Mouse (Mus musculus) small intestine, adult 2 months (tissue): Measurements from ENCODE around the gene Sdhaf4. TPM values are rescaled to one million over a fixed set of nuclear protein-coding genes. Genes with fewer than 3 reads are reported as not detected.

Experiments
- H3K27ac ChIP-seq: fragments of 200-500 bp; 2 replicates; pipeline ENCODE4 v1.5.1; 2012; ENCODE audit warnings: low read depth, low read length, control low read depth, inconsistent platforms; ENCODE audit not compliant: insufficient read depth
- H3K27me3 ChIP-seq: fragments of 200-500 bp; 2 replicates; pipeline ENCODE4 v1.6.1; 2012; ENCODE audit warnings: mild to moderate bottlenecking, moderate library complexity, low read length, inconsistent platforms; ENCODE audit not compliant: control insufficient read depth, insufficient read depth
- H3K36me3 ChIP-seq: fragments of 200-500 bp; 2 replicates; pipeline ENCODE4 v1.6.1; 2012; ENCODE audit warnings: mild to moderate bottlenecking, low read length, control low read depth, inconsistent platforms; ENCODE audit not compliant: control insufficient read depth, insufficient read depth
- H3K4me1 ChIP-seq: fragments of 200-500 bp; 2 replicates; pipeline ENCODE4 v1.6.1; 2012; ENCODE audit warnings: low read length, inconsistent platforms, mixed read lengths; ENCODE audit not compliant: control insufficient read depth, insufficient read depth, insufficient read length
- H3K4me3 ChIP-seq: fragments of 200-500 bp; 2 replicates; pipeline ENCODE4 v1.5.1; 2012; ENCODE audit warnings: low read depth, mild to moderate bottlenecking, control low read depth, inconsistent platforms, low read length, moderate library complexity
- CTCF ChIP-seq: fragments of 200-500 bp; IDR thresholded peaks from 2 replicates; pipeline ENCODE4 v1.5.1; 2012; ENCODE audit warnings: low read depth, mild to moderate bottlenecking, control low read depth, inconsistent platforms, low read length, moderate library complexity, mixed read lengths; ENCODE audit not compliant: insufficient replicate concordance, insufficient read length; ENCODE audit errors: extremely low read depth
- POLR2A ChIP-seq: fragments of 200-500 bp; IDR thresholded peaks from 2 replicates; pipeline ENCODE4 v1.6.1; 2012; ENCODE audit warnings: low read depth, mild to moderate bottlenecking, control low read depth, inconsistent platforms, low read length, moderate library complexity
- WGBS: fragments of 180-500 bp; shearing (Covaris S2); methylation state at CpG from one replicate; pipeline ENCODE4 v1.1.7; 2018; 5-methylcytosine and 5-hydroxymethylcytosine counted together
- polyA plus RNA-seq: library from polyadenylated mRNA; depleted of rRNA; stranded (reverse); fragments of >200 nt; gene quantifications from 2 replicates; pipeline ENCODE4 v1.2.3, GENCODE M21; 2012

Gene Sdhaf4
- polyA plus RNA-seq, 1 experiment, result 0.98 TPM

DNA sequence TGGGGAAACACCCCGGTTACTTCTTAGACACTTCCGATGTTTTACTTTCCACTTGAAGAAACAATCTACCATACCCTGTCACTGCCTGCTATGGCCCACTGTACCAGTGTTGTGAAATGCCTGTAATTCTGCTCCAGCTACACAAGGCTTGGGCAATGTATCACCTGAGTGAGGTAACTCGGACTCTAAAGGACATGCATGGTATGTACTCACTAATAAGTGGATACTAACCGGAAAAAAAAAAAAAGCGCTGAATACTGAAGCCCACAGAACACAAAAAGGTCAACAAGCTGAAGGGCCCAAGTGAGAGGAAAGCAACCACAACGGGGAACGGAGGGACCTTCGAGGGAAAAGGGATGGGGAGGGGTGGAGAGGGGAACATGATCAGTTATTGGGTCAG, 2.2 kb upstream of the Sdhaf4 start:
- no peak overlapping the region for H3K27ac ChIP-seq
- H3K27me3 ChIP-seq, result no peaks in the 10 kb centered on the region
- whole genome bisulfite sequencing, result 83% methylated on average over 8 of the region's 8 CpGs
- H3K36me3 ChIP-seq, result peaks cover 14% of the 10 kb centered on the region
- H3K4me3 ChIP-seq, result no peak overlapping the region
- H3K4me1 ChIP-seq, result no peaks in the 10 kb centered on the region
- TF ChIP-seq POLR2A (no peak), CTCF (no peak)

GRCm38 (mm10) chr1:23999318-23999717, 6.1 kb downstream of the Sdhaf4 start:
- Histone ChIP-seq H3K27ac (no peak overlapping the region), H3K4me3 (no peak overlapping the region), H3K4me1 (no peaks in the 10 kb centered on the region), H3K36me3 (peaks cover 15% of the 10 kb centered on the region), H3K27me3 (no peaks in the 10 kb centered on the region)
- WGBS, result 88% methylated on average over 5 of the region's 5 CpGs
- TF ChIP-seq CTCF (no peak), POLR2A (no peak)

DNA sequence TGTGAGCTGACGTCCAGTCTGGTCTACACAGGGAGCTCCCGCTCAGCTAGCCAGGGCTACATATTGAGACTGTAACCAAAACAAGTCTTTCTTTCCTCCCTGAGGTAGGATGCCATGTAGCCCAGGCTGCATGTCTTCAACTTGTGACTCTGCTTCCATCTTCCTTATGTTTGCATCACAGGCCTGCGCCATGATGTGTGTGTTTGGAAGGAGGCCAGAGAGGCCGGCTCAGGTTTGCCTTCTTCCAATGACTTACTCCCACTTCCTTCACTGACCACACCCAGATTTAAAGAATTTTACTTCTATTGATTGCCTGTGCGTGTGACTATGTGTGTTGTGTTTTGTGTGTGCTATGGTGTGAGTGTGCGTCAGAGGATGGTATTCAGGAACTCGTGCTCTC, 6.6 kb downstream of the Sdhaf4 start:
- peaks cover 15% of the 10 kb centered on the region for H3K36me3 ChIP-seq
- no peaks in the 10 kb centered on the region for H3K4me1 ChIP-seq
- TF ChIP-seq POLR2A, result no peak
- no peak for TF ChIP-seq CTCF
- H3K4me3 ChIP-seq, result no peak overlapping the region
- no peak overlapping the region for H3K27ac ChIP-seq
- WGBS, result 95% methylated on average over 7 of the region's 7 CpGs
- H3K27me3 ChIP-seq, result no peaks in the 10 kb centered on the region

DNA sequence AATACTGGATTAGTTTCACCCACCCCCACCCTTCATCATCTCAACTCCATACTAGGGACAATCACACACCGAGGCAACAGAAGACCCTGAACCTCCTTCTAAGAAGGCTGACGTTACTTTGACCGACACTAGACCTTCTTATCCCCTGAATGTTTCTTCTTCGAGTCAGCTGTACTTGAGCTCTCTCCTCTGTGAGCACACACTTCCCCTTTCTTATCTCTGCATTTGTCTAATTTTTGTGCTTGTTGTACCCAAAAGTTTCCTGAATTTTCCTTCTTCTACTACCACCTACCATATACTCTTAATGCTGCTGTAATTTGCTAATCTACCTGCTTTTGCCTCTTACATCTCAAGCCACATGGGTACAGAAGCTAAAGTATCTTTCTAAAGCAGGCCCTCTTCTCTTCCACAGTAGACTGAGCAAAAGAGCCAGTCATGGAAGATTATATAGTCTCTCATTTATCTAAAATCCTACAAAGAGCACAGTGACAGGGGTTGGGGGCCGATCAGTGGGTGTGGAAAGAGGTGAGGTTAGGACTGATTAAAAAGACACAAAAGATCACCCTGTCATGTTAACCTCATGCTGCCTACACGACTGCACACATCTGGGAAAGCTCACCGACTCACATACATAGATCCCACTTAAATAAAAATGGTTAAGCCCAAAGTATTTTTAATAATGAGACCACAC, 7.2 kb downstream of the Sdhaf4 start:
- no peak overlapping the region for H3K27ac ChIP-seq
- peaks cover 15% of the 10 kb centered on the region for H3K36me3 ChIP-seq
- no peak overlapping the region for H3K4me3 ChIP-seq
- no peak for TF ChIP-seq CTCF
- no peak for TF ChIP-seq POLR2A
- 92% methylated on average over 7 of the region's 7 CpGs for WGBS
- no peaks in the 10 kb centered on the region for H3K4me1 ChIP-seq
- no peaks in the 10 kb centered on the region for H3K27me3 ChIP-seq

DNA sequence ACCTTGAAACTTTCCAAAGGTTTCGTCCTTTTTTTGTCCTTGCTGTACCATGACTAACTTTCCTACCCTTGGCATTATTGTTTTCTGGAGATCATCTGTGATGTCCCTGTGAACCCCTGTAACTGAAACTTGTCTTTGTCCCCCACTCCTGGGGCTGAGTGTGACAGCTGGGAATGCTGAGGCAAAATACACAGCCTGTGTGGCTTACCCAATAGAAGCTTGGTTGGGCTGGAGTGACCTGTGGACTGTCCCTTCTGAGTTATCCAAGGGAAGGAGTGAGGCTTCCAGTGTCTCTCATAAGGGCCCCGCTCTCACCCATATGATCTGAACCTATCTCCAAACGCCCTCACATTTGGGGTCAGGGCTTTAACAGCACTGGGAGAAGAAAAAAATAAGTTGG, 8.0 kb downstream of the Sdhaf4 start:
- TF ChIP-seq POLR2A (no peak), CTCF (no peak)
- peaks cover 13% of the 10 kb centered on the region for H3K36me3 ChIP-seq
- WGBS, result 90% methylated on average over 3 of the region's 3 CpGs

GRCm38 (mm10) chr1:23995420-23995819, 10.0 kb downstream of the Sdhaf4 start:
- Histone ChIP-seq H3K4me1 (no peaks in the 10 kb centered on the region), H3K27ac (no peak overlapping the region), H3K27me3 (no peaks in the 10 kb centered on the region), H3K4me3 (no peak overlapping the region), H3K36me3 (peaks cover 8% of the 10 kb centered on the region)
- WGBS, result 95% methylated on average over 4 of the region's 4 CpGs
- TF ChIP-seq CTCF (no peak), POLR2A (no peak)

More for the DNA sequence above, 8.0 kb downstream of the Sdhaf4 start:
- H3K27me3 ChIP-seq, result no peaks in the 10 kb centered on the region
- no peak overlapping the region for H3K4me3 ChIP-seq
- H3K4me1 ChIP-seq, result no peaks in the 10 kb centered on the region
- no peak overlapping the region for H3K27ac ChIP-seq

DNA sequence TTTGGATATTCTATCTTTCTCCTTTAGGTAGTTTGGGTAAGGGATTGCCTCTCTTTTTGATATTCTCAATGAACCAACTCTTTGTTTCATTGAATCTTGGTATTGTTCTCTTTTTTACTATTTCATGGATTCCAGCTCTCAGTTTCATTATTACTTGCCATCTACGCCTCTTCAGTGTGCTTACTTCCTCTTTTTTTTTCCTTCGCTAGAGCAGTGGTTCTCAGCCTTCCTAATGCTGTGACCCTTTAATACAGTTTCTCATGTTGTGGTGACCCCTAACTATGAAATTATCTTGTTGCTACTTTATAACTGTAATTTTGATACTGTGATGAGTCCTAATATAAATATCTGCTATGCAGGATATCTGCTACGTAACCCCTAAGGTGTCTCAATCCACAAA, 22.3 kb downstream of the Sdhaf4 start:
- no peaks in the 10 kb centered on the region for H3K4me1 ChIP-seq
- H3K27ac ChIP-seq, result no peak overlapping the region
- TF ChIP-seq CTCF, result no peak
- H3K27me3 ChIP-seq, result no peaks in the 10 kb centered on the region
- WGBS, result 89% methylated on average over 3 of the region's 3 CpGs
- no peak overlapping the region for H3K4me3 ChIP-seq
- H3K36me3 ChIP-seq, result no peaks in the 10 kb centered on the region
